Mouse (Mus musculus): ENCODE data around the gene Pih1d1.
"Not testable (repeated sequence)": the region's sequence is repeated elsewhere in the genome, so short reads cannot be mapped to it uniquely, and the experiment has no call there.

The Pih1d1 gene

GRCm38 (mm10) chr7:45167761-45168445, 13.8 kb downstream of the Pih1d1 start:
- no peak for DNase-seq (ENCODE audit: low spot score)

GRCm38 (mm10) chr7:45168656-45169055, 14.6 kb downstream of the Pih1d1 start:
- no peak for DNase-seq (ENCODE audit: low spot score)

GRCm38 (mm10) chr7:45169495-45169894, 15.4 kb downstream of the Pih1d1 start:
- DNase-seq (ENCODE audit: low spot score), result no peak

DNA sequence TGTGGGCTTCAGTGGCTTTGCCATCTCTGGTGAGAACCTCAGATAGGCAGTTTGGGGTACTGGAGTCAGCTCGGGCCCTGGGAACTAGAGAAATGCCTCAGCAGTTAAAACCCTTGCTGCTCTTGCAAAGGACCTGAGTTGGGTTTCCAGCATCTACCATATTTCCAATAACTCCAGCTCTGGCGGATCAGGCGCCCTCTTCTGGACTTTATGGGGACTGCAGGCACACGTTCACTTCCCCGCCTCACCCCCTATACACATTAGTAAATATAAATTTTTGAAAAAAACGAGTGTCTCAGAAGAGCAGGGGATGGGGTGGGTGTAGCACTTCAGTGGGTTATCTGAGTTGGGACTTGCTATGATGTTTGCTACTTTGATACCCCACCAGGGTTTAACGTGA, 18.9 kb downstream of the Pih1d1 start:
- no peak for DNase-seq (ENCODE audit: low spot score)

- not testable (repeated sequence) for DNase-seq (ENCODE audit: low spot score)
Measured at GRCm38 (mm10) chr7:45173772-45174171, 19.7 kb downstream of the Pih1d1 start.

DNA sequence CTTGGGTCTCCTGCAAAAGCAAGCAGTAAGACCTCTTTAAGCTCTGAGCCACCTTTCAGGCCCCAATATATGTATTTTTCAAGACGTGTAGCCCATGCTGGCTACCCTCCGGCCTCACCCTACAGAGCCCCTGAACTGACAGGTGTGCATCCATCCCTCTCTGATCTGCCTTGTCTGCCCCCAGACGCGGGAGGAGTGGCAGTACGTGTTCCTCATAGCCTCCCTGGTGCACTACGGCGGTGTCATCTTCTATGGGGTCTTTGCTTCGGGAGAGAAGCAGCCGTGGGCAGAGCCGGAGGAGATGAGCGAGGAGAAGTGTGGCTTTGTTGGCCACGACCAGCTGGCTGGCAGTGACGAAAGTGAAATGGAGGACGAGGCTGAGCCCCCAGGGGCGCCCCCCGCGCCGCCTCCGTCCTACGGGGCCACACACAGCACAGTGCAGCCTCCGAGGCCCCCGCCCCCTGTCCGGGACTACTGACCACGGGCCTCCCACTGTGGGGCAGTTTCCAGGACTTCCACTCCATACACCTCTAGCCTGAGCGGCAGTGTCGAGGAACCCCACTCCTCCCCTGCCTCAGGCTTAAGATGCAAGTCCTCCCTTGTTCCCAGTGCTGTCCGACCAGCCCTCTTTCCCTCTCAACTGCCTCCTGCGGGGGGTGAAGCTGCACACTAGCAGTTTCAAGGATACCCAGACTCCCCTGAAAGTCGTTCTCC, 20.6 kb downstream of the Pih1d1 start:
- no peak for DNase-seq (ENCODE audit: low spot score)

GRCm38 (mm10) chr7:45175398-45175797, 21.3 kb downstream of the Pih1d1 start:
- no peak for DNase-seq (ENCODE audit: low spot score)

- no peak for DNase-seq (ENCODE audit: low spot score)
Measured at GRCm38 (mm10) chr7:45175929-45176328, 21.8 kb downstream of the Pih1d1 start.

DNA sequence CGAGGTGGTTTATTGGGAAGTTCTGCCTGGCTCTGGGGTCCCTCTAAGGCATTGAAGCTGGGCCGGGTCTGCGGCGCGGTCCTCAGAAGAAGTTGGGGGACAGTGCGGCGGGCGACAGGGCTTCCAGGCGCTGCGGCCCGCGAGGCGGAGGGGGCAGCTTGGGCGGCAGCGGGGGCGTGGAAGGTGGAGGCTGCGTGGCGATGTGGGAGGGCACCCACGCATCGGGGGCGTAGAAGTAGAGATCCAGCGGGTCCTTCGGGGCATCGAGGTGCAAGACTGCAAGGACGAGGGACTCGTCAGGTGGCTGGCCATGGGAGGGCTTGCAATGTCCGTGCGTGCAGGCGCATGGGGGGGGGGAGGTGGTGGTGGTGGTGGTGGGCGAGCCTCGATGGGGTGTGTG, 22.3 kb downstream of the Pih1d1 start:
- DNase-seq (ENCODE audit: low spot score), result no peak

- no peak for DNase-seq (ENCODE audit: low spot score)
Measured at GRCm38 (mm10) chr7:45178550-45178949, 24.4 kb downstream of the Pih1d1 start.

DNA sequence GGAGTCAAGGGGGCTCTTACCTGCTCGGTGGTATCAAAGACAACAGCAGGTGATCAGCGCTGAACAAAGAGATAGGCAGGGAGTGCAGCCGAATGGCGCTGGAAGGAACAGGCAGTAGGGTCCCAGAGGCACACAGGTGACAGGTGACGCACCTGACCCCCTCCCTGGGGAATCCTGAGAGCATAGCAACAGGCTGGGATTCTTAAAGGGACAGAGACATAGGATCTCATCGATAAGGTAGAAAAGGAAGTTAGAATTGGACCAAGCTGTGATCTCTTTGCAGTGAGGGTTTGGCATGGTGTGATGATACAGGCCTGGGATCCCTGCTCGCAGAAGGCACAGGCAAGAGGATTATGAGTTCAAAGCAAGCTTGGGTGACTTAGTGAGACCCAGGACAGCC, 25.4 kb downstream of the Pih1d1 start, which contains the start of gene Gfy:
Gene Gfy, minus strand, starts transcription at position 101 of the 400 bp plus-strand sequence.
- DNase-seq (ENCODE audit: low spot score), result no peak

GRCm38 (mm10) chr7:45180896-45181477, 26.9 kb downstream of the Pih1d1 start, which contains the start of gene Pth2:
Pth2 (plus strand) TSS chr7:45180995.
- DNase-seq (ENCODE audit: low spot score), result no peak

DNA sequence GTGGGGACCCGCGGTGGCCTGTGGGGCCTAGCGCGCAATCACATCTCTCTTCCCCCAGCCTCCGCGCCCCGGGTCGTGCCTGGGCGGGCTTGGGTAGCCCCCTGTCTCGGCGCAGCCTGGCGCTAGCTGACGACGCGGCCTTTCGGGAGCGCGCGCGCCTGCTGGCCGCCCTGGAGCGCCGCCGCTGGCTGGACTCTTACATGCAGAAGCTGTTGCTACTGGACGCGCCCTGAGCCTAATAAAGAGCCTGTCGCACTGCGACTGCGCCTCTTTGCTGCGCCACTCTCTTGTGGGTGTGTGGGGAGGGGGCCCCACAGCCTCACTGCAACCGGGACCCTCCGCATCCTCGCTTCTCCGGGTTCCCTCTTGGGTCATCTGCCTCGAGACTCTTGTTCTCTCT, 27.4 kb downstream of the Pih1d1 start:
- no peak for DNase-seq (ENCODE audit: low spot score)

- peak; percentile 94 for DNase-seq (ENCODE audit: low spot score)
Measured at GRCm38 (mm10) chr7:45182199-45182601, 28.1 kb downstream of the Pih1d1 start.

DNA sequence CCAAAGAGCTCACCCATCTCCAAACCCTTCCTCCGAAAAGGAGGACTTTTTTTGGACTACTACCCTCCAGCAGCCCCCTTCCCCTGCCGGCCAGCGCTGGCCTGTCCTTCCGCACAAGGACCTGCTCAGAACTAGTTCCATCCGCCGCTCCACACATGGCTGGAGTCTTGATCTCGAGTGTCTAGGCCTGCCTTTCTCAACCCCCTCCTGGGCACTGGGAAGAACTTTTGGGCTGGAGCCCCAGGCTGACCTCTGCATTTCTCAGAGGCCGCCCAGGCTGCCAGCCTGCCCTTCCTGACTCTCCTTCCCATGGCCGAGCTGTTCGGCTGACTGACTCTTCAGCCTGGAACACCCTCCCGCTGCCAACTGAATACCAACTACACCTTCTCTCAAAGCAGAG, 28.5 kb downstream of the Pih1d1 start:
- no peak for DNase-seq (ENCODE audit: low spot score)

GRCm38 (mm10) chr7:45183672-45184071, 29.6 kb downstream of the Pih1d1 start:
- DNase-seq (ENCODE audit: low spot score), result no peak

- no peak for DNase-seq (ENCODE audit: low spot score)
Measured at GRCm38 (mm10) chr7:45185921-45186320, 31.8 kb downstream of the Pih1d1 start.

DNA sequence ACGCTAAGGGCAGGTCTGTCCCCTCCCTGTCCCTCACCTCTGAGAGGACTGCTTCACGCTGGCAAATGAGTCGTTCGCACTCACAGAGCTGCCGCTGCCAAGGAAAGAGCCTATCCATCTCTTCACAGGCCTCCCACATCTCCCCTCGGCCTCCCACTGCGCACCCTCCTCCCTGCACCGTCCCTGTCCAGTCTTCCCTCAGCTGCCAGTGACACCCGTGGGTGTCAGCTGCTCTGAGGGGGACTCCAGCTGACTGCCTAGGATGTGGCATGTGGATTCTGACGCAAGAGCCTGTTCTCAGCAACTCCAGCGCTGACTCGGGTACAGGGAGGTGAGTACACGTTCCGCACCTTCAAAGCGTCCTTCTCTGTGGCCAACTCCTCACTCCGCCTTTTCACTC, 35.5 kb downstream of the Pih1d1 start:
- DNase-seq (ENCODE audit: low spot score), result no peak

- no peak for DNase-seq (ENCODE audit: low spot score)
Measured at GRCm38 (mm10) chr7:45190186-45190585, 36.1 kb downstream of the Pih1d1 start.

- DNase-seq (ENCODE audit: low spot score), result no peak
Measured at GRCm38 (mm10) chr7:45191161-45191560, 37.1 kb downstream of the Pih1d1 start.

- DNase-seq (ENCODE audit: low spot score), result no peak
Measured at GRCm38 (mm10) chr7:45191803-45192363, 37.8 kb downstream of the Pih1d1 start.

DNA sequence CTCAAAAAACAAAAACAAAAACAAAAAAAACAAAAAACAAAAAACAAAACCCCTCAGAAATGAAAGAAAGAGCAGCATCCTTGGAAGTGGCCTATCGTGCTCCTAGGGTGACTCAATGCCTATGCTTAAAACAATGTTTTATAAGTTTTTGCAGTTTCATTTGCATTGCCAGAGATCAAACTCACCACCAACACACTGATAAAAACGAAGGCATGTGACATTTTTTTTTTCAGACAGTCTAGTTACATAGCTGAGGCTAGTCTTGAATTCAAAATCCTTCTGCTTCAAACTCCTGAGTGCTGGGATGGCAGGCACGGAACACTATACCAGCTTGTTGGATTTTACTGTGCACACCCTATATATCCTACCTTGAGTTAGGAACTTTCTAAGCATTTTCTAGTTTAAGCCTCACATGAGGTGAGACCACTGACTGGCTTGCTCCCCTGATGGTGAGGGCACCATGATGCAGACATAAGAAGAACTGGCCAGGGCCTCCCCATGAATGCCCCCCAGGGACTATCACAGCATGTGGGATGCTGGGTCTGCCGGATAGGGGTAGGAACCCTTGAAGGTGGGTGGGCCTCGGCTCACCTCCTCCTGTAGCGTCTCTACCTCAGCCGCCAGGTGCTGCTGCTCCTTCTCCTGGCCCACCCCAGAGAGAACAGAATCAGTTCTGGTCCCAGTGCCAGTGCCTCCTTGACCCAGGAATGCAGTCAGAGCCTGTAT, 38.6 kb downstream of the Pih1d1 start:
- DNase-seq (ENCODE audit: low spot score), result no peak

Data from lung, postnatal 25 days (tissue).